Mouse (Mus musculus) limb, embryonic 11.5 days (tissue): ENCODE results near the gene Haus8. TPM values are rescaled to one million over a fixed set of nuclear protein-coding genes. Genes with fewer than 3 reads are reported as not detected.
"Not testable (repeated sequence)": the region's sequence is repeated elsewhere in the genome, so short reads cannot be mapped to it uniquely, and the experiment has no call there.

Source experiments
- ATAC-seq: fragments of 200-750 bp; cut with Nextera tagmentation; 2 replicates; pipeline ENCODE4 v1.8.0; 2017; ENCODE audit warnings: low read depth; ENCODE audit not compliant: insufficient number of reproducible peaks, low FRiP score, low TSS enrichment
- DNase-seq: peaks from one replicate; pipeline ENCODE4 v3.0.0-alpha.2; 2015; ENCODE audit warnings: low spot score
- H3K27ac ChIP-seq: fragments of 300-500 bp; sonication (generic); replicated peaks from 2 replicates; pipeline ENCODE4 v1.5.1; 2014; ENCODE audit warnings: low read depth, mild to moderate bottlenecking, low read length
- H3K27me3 ChIP-seq: fragments of 300-500 bp; sonication (generic); 2 replicates; pipeline ENCODE4 v1.6.1; 2014; ENCODE audit warnings: mild to moderate bottlenecking, low read length, mixed read lengths; ENCODE audit not compliant: control insufficient read depth, insufficient read depth
- H3K36me3 ChIP-seq: fragments of 300-500 bp; sonication (generic); 2 replicates; pipeline ENCODE4 v1.6.1; 2014; ENCODE audit warnings: mild to moderate bottlenecking, low read length, moderate library complexity, mixed read lengths; ENCODE audit not compliant: control insufficient read depth, insufficient read depth
- H3K4me1 ChIP-seq: fragments of 300-500 bp; sonication (generic); 2 replicates; pipeline ENCODE4 v1.6.1; 2014; ENCODE audit warnings: low read length, mixed read lengths; ENCODE audit not compliant: control insufficient read depth, insufficient read depth
- H3K4me2 ChIP-seq: fragments of 300-500 bp; sonication (generic); 2 replicates; pipeline ENCODE4 v1.6.1; 2014; ENCODE audit warnings: low read depth, mild to moderate bottlenecking, moderate library complexity; ENCODE audit not compliant: severe bottlenecking
- H3K4me3 ChIP-seq: fragments of 300-500 bp; sonication (generic); 2 replicates; pipeline ENCODE4 v1.5.1; 2014; ENCODE audit warnings: low read depth, low read length
- H3K9ac ChIP-seq: fragments of 300-500 bp; sonication (generic); 2 replicates; pipeline ENCODE4 v1.6.1; 2014; ENCODE audit warnings: mild to moderate bottlenecking, low read length
- H3K9me3 ChIP-seq: fragments of 300-500 bp; sonication (generic); 2 replicates; pipeline ENCODE4 v1.6.1; 2016; ENCODE audit warnings: low read length; ENCODE audit not compliant: control insufficient read depth
- WGBS: fragments of 180-500 bp; shearing (Covaris S2); extraction: QIAGEN DNeasy Blood & Tissue Kit; methylation state at CpG from one replicate; pipeline ENCODE4 v1.1.7; 2014; 5-methylcytosine and 5-hydroxymethylcytosine counted together
- polyA plus RNA-seq: library from polyadenylated mRNA; unstranded; fragments of >200 nt; fragmentation: Nextera tagmentation; extraction: Ambion mirVana; gene quantifications from 2 replicates; pipeline ENCODE4 v1.2.1, GENCODE M21; 2014

Haus8 gene
- polyA plus RNA-seq, result 66.8 and 70.3 TPM in 2 replicates

DNA sequence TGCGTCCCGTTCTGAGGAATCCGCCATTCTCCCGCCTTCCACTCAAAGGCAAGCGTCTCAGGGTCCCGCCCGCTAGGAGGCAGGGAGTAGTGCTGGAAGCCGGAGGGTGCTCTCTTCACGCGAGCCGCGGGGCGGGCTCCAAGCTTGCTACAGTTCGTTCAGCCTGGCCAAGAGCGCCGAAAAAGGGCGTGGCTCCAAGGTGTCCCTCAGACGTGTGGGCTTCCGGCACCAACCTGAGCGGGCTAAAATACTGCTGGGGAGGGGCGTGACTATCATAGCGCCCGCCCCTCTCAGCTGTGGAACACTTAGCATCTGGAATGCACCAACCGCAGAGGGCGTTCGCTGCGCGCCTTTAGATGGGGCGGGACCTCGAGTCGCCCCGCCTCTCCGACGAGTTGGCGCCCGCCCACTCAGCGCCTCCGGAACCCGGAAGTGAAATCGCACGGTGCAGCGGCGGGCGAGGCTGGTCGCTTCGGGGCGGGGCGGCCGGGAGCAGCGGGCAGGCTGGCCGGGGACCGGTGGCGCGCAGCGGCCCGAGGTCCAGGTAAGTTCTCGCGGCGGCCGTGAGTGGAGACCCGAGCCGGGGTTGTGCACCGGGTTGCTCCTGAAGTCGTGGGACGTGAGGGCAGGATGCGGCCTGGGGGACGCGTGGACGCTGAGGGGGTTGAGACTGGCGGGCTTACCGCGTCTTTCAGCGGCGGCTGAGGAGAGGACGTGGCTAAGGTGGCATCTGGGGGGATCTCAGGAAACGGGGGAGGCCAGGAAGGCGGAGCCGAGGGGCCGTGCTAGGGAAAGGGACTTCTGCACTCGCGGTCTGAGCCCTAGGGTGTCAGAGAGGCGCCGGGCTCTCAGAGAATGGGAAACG, at the start of gene Haus8, which contains the start of gene Myo9b:
Gene Haus8 (minus strand): TSS at position 649 of the 865 bp plus-strand sequence.
Gene Myo9b (plus strand): TSS at position 429 of the 865 bp plus-strand sequence.
- Histone ChIP-seq H3K36me3 (no peaks in the 10 kb centered on the region; the same call in 1 of the 2 replicates), H3K4me1 (peaks cover 7% of the 10 kb centered on the region), H3K9ac (peak within 1 kb of the TSS; percentile 77), H3K27me3 (no peaks in the 10 kb centered on the region), H3K9me3 (no peaks in the 10 kb centered on the region), H3K4me3 (peak within 1 kb of the TSS; percentile 75), H3K27ac (peak within 1 kb of the TSS; percentile 73; the same call in 1 of the 2 replicates), H3K4me2 (peak within 1 kb of the TSS; percentile 80)
- under 1% methylated on average over 82 of the region's 84 CpGs for WGBS
- DNase-seq (peak; percentile 97), ATAC-seq (peak; percentile 98)

GRCm38 (mm10) chr8:71319760-71320159, 47.0 kb upstream of the Haus8 start:
- not testable (repeated sequence) for ATAC-seq, H3K27ac ChIP-seq, H3K4me2 ChIP-seq, H3K27me3 ChIP-seq, H3K9me3 ChIP-seq, DNase-seq, H3K4me1 ChIP-seq, H3K4me3 ChIP-seq, H3K9ac ChIP-seq
- 82% methylated on average over 2 of the region's 2 CpGs for WGBS
- H3K36me3 ChIP-seq, result peaks cover 11% of the 10 kb centered on the region; the same call in 1 of the 2 replicates

DNA sequence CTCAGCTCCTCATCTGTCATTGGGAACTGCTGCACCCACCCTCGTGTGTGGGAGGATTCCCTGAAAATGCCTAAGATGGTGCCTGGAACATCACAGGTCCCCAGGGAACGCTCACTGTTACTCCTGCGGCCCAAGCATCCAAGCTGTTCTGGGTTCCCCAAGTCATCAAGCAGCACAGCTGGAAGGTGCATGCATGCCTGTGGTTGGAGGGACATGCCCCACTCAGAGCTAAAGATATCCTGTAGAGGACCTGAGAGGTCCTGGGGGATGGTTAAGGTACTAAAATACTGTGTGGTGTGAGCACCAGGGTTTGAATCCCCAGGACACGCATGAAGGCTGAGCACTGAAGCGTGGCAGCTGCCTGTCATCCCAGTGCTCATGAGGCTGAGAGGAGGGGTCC, 45.9 kb upstream of the Haus8 start:
- not testable (repeated sequence) for H3K9ac ChIP-seq, H3K4me2 ChIP-seq, H3K36me3 ChIP-seq, H3K4me3 ChIP-seq, H3K4me1 ChIP-seq, H3K27me3 ChIP-seq, ATAC-seq, H3K27ac ChIP-seq, H3K9me3 ChIP-seq, DNase-seq
- 85% methylated on average over 5 of the region's 5 CpGs for WGBS

- H3K9me3 ChIP-seq, result no peaks in the 10 kb centered on the region
- no peak overlapping the region for H3K4me3 ChIP-seq
- H3K27me3 ChIP-seq, result no peaks in the 10 kb centered on the region
- H3K4me1 ChIP-seq, result no peaks in the 10 kb centered on the region
- H3K4me2 ChIP-seq, result no peak overlapping the region
- H3K36me3 ChIP-seq, result no peaks in the 10 kb centered on the region
- no peak for DNase-seq
- no peak overlapping the region for H3K9ac ChIP-seq
- no peak overlapping the region for H3K27ac ChIP-seq
- no peak for ATAC-seq
Observed at GRCm38 (mm10) chr8:71316486-71317031, 43.8 kb upstream of the Haus8 start.

DNA sequence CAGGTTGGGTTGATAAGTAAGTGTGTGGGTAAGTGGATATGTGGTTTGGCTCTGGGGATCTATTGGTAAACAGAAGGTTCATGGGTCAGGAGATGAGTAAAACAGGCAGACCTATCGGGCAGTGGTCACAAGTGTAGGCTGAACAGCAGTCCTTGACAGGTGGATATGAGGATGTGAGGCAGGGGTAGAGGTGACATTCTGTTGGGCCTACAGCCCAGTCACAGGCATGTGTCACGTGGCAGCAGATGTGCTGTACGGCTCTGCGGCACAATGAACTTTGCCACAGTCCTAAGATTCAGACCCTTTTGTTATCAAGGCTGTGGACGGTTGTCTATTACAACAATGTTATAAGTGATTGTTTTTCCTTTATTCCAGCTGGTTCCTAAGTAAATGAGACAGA, 43.2 kb upstream of the Haus8 start:
- no peak for ATAC-seq
- Histone ChIP-seq H3K9me3 (no peaks in the 10 kb centered on the region), H3K36me3 (no peaks in the 10 kb centered on the region; the same call in 1 of the 2 replicates), H3K4me1 (no peaks in the 10 kb centered on the region), H3K9ac (no peak overlapping the region), H3K4me3 (no peak overlapping the region), H3K4me2 (no peak overlapping the region), H3K27me3 (no peaks in the 10 kb centered on the region), H3K27ac (no peak overlapping the region)
- DNase-seq, result no peak
- WGBS, result 93% methylated on average over 5 of the region's 5 CpGs

DNA sequence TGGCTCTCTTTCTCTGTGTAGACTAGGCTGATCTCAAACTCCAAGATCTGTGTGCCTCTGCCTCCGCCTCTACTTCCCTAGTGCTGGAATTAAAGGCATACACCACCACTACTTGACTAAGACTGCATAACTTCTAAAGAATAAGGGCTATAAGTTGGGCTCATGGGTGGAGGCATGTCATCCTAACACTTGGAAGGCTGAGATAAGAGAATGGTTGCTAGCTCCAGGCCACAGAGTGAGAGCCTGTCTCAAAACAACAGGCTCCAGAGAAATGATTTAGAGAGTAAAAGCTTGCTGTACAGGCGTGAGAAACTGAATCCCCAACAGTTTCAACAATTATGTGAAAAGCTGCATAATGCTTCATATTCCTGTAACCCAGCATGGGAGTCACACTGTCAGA, 41.2 kb upstream of the Haus8 start:
- no peaks in the 10 kb centered on the region for H3K27me3 ChIP-seq
- no peaks in the 10 kb centered on the region for H3K9me3 ChIP-seq
- H3K36me3 ChIP-seq, result no peaks in the 10 kb centered on the region; the same call in 1 of the 2 replicates
- H3K4me2 ChIP-seq, result no peak overlapping the region
- no peak overlapping the region for H3K9ac ChIP-seq
- H3K27ac ChIP-seq, result no peak overlapping the region
- H3K4me1 ChIP-seq, result no peaks in the 10 kb centered on the region
- WGBS, result 91% methylated on average over 2 of the region's 2 CpGs
- H3K4me3 ChIP-seq, result no peak overlapping the region
- DNase-seq (no peak), ATAC-seq (no peak)

DNA sequence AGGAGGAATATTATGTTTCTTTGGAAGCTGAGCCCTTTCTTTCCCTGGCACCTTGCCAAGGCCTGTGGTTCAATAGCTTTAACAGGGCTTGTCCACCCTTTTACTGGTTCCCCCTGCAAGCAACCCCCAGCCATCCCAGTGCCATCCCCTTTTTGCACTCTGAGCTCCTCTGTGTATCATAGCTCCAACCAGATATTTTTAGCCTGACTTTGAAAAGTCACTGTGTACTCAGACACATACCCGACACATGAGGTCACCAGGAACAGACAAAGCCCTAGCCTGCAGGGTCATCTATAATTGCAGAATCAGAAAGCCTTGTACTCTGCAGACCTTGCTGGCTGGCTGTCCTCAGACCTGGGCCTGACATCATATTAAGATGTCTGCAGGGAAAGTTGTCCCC, 40.0 kb upstream of the Haus8 start:
- DNase-seq (no peak), ATAC-seq (no peak)
- H3K4me1 ChIP-seq, result no peaks in the 10 kb centered on the region
- WGBS, result 70% methylated on average over 1 of the region's 1 CpGs
- no peak overlapping the region for H3K27ac ChIP-seq
- H3K36me3 ChIP-seq, result no peaks in the 10 kb centered on the region; the same call in 1 of the 2 replicates
- no peak overlapping the region for H3K9ac ChIP-seq
- H3K4me3 ChIP-seq, result no peak overlapping the region
- H3K9me3 ChIP-seq, result no peaks in the 10 kb centered on the region
- no peaks in the 10 kb centered on the region for H3K27me3 ChIP-seq
- H3K4me2 ChIP-seq, result no peak overlapping the region

DNA sequence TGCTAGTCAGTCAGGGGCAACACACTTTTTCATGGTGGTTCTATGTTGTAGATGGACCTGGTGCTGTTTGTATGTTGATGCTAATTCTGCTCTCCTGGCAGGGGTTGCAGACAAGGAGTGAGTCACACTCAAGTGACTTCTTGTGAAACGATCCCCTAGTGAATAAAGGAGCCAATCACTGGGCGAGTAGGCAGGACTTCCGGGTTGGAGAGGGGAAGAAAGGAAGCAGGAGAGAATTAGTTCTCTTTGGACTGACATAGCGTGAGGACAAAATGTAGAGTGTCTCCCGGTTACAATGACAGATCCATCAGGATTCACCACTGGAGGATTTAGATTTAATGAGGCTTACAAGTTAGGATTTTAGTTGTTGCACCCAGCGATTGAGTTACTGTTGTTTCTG, 37.7 kb upstream of the Haus8 start:
- WGBS, result 76% methylated on average over 6 of the region's 6 CpGs
- no peak overlapping the region for H3K4me3 ChIP-seq
- H3K27me3 ChIP-seq, result no peaks in the 10 kb centered on the region
- no peak overlapping the region for H3K27ac ChIP-seq
- H3K9me3 ChIP-seq, result no peaks in the 10 kb centered on the region
- DNase-seq (no peak), ATAC-seq (no peak)
- no peaks in the 10 kb centered on the region; the same call in 1 of the 2 replicates for H3K36me3 ChIP-seq
- H3K9ac ChIP-seq, result no peak overlapping the region
- H3K4me1 ChIP-seq, result no peaks in the 10 kb centered on the region
- no peak overlapping the region for H3K4me2 ChIP-seq
